Mouse (Mus musculus) megakaryocyte, embryonic 14.5 days (primary cell): ENCODE measurements at regions not wholly inside any gene's neighbourhood (a gene's known extent, or its start where the extent isn't known, plus 50 kb on each side); places are given as distances from the start of the nearest gene placed in this dataset.
"Not testable (repeated sequence)": the region's sequence is repeated elsewhere in the genome, so short reads cannot be mapped to it uniquely, and the experiment has no call there.

ENCODE experiments used
- H3K27me3 ChIP-seq: replicated peaks from 2 replicates; pipeline ENCODE3; 2012; ENCODE audit warnings: inconsistent platforms
- H3K36me3 ChIP-seq: replicated peaks from 2 replicates; pipeline ENCODE3; 2012; ENCODE audit warnings: low read length, inconsistent platforms, mixed read lengths
- H3K4me1 ChIP-seq: 2 replicates; pipeline ENCODE4 v1.6.1; 2012; ENCODE audit warnings: inconsistent platforms
- H3K4me3 ChIP-seq: replicated peaks from 2 replicates; pipeline ENCODE3; 2012; ENCODE audit warnings: moderate library complexity, mild to moderate bottlenecking, inconsistent platforms
- H3K9me3 ChIP-seq: 2 replicates; pipeline ENCODE4 v1.6.1; 2012; ENCODE audit warnings: inconsistent platforms
- FLI1 ChIP-seq: IDR thresholded peaks from 2 replicates; pipeline ENCODE4 v1.6.1; 2012; ENCODE audit warnings: low read length, inconsistent platforms, mixed read lengths
- GATA1 ChIP-seq: IDR thresholded peaks from 3 replicates; pipeline ENCODE4 v1.6.1; 2012; ENCODE audit warnings: mixed read lengths, low read length, inconsistent platforms, borderline replicate concordance

GRCm38 (mm10) chrX:103532620-103533199 is 97.7 kb upstream of the Zcchc13 start:
- H3K27me3 ChIP-seq, H3K4me1 ChIP-seq, H3K9me3 ChIP-seq, H3K4me3 ChIP-seq, H3K36me3 ChIP-seq: not testable (repeated sequence)

GRCm38 (mm10) chrX:103533306-103533705 is 97.1 kb upstream of the Zcchc13 start:
- no peaks in the 10 kb centered on the region for H3K9me3 ChIP-seq
- H3K4me1 ChIP-seq, result peaks cover 9% of the 10 kb centered on the region; the same call in 1 of the 2 replicates
- H3K4me3 ChIP-seq, result no peak overlapping the region
- TF ChIP-seq FLI1 (no peak), GATA1 (no peak)
- peaks cover 2% of the 10 kb centered on the region for H3K27me3 ChIP-seq
- H3K36me3 ChIP-seq, result no peaks in the 10 kb centered on the region

GRCm38 (mm10) chrX:103533831-103534230 is 96.6 kb upstream of the Zcchc13 start:
- H3K27me3 ChIP-seq, result peaks cover 3% of the 10 kb centered on the region
- peaks cover 9% of the 10 kb centered on the region; the same call in 1 of the 2 replicates for H3K4me1 ChIP-seq
- no peaks in the 10 kb centered on the region for H3K9me3 ChIP-seq
- TF ChIP-seq FLI1 (no peak), GATA1 (no peak)
- no peaks in the 10 kb centered on the region for H3K36me3 ChIP-seq
- H3K4me3 ChIP-seq, result no peak overlapping the region

- H3K36me3 ChIP-seq, result no peaks in the 10 kb centered on the region
Measured at GRCm38 (mm10) chrX:103546490-103547202, 83.7 kb upstream of the Zcchc13 start.

GRCm38 (mm10) chrX:103551304-103551703 is 79.1 kb upstream of the Zcchc13 start:
- TF ChIP-seq FLI1 (no peak), GATA1 (no peak)
- no peak overlapping the region for H3K4me3 ChIP-seq

More at GRCm38 (mm10) chrX:103546490-103547202, 83.7 kb upstream of the Zcchc13 start:
- no peaks in the 10 kb centered on the region for H3K9me3 ChIP-seq
- no peak overlapping the region for H3K4me3 ChIP-seq
- no peaks in the 10 kb centered on the region for H3K27me3 ChIP-seq
- peaks cover 13% of the 10 kb centered on the region for H3K4me1 ChIP-seq
- TF ChIP-seq GATA1 (no peak), FLI1 (no peak)

GRCm38 (mm10) chrX:103553196-103553595 is 77.2 kb upstream of the Zcchc13 start:
- H3K4me1 ChIP-seq, result peaks cover 57% of the 10 kb centered on the region
- H3K9me3 ChIP-seq, result no peaks in the 10 kb centered on the region
- peaks cover 10% of the 10 kb centered on the region for H3K27me3 ChIP-seq
- no peak for TF ChIP-seq GATA1
- H3K4me3 ChIP-seq, result no peak overlapping the region
- no peaks in the 10 kb centered on the region for H3K36me3 ChIP-seq

More at GRCm38 (mm10) chrX:103551304-103551703, 79.1 kb upstream of the Zcchc13 start:
- H3K4me1 ChIP-seq, result peaks cover 40% of the 10 kb centered on the region
- H3K27me3 ChIP-seq, result peaks cover 10% of the 10 kb centered on the region
- no peaks in the 10 kb centered on the region for H3K9me3 ChIP-seq
- no peaks in the 10 kb centered on the region for H3K36me3 ChIP-seq

GRCm38 (mm10) chrX:103553605-103554004 is 76.8 kb upstream of the Zcchc13 start:
- peaks cover 10% of the 10 kb centered on the region for H3K27me3 ChIP-seq
- H3K4me1 ChIP-seq, result peaks cover 61% of the 10 kb centered on the region
- H3K36me3 ChIP-seq, result no peaks in the 10 kb centered on the region
- no peaks in the 10 kb centered on the region for H3K9me3 ChIP-seq
- TF ChIP-seq FLI1 (no peak), GATA1 (no peak)
- H3K4me3 ChIP-seq, result no peak overlapping the region

GRCm38 (mm10) chrX:103555041-103555986 is 75.1 kb upstream of the Zcchc13 start:
- peaks cover 10% of the 10 kb centered on the region for H3K27me3 ChIP-seq
- not testable (repeated sequence) for H3K36me3 ChIP-seq, H3K4me3 ChIP-seq, H3K9me3 ChIP-seq
- H3K4me1 ChIP-seq, result peaks cover 59% of the 10 kb centered on the region

- Histone ChIP-seq H3K27me3 (peaks cover 10% of the 10 kb centered on the region), H3K9me3 (no peaks in the 10 kb centered on the region), H3K4me3 (peak overlapping the region; percentile 23), H3K4me1 (peaks cover 54% of the 10 kb centered on the region), H3K36me3 (no peaks in the 10 kb centered on the region)
- TF ChIP-seq GATA1 (no peak), FLI1 (no peak)
Measured at GRCm38 (mm10) chrX:103556046-103556445, 74.3 kb upstream of the Zcchc13 start.
